Mouse (Mus musculus) ES-Bruce4 (cell line): ENCODE results near the gene Elavl4. TPM values are rescaled to one million over a fixed set of nuclear protein-coding genes. Genes with fewer than 3 reads are reported as not detected.

Experiments
- H3K27ac ChIP-seq: 2 replicates; pipeline ENCODE4 v1.5.1; 2012; ENCODE audit warnings: low read length, inconsistent platforms; ENCODE audit not compliant: insufficient read depth
- H3K27me3 ChIP-seq: 2 replicates; pipeline ENCODE4 v1.6.1; 2012; ENCODE audit warnings: mild to moderate bottlenecking, low read length, inconsistent platforms; ENCODE audit not compliant: control insufficient read depth, poor library complexity, insufficient read depth, severe bottlenecking
- H3K36me3 ChIP-seq: 2 replicates; pipeline ENCODE4 v1.6.1; 2012; ENCODE audit warnings: inconsistent platforms, mild to moderate bottlenecking, low read length, moderate library complexity; ENCODE audit not compliant: control insufficient read depth, poor library complexity, insufficient read depth, severe bottlenecking
- H3K4me1 ChIP-seq: one replicate; pipeline ENCODE4 v1.8.1; 2011; ENCODE audit warnings: low read length; ENCODE audit not compliant: control insufficient read depth, insufficient read depth
- H3K4me3 ChIP-seq: 2 replicates; pipeline ENCODE4 v1.5.1; 2011; ENCODE audit warnings: low read depth, mild to moderate bottlenecking, low read length
- H3K9ac ChIP-seq: 2 replicates; pipeline ENCODE4 v1.6.1; 2012; ENCODE audit warnings: low read depth, mild to moderate bottlenecking, inconsistent platforms; ENCODE audit not compliant: poor library complexity, severe bottlenecking
- H3K9me3 ChIP-seq: replicated peaks from 2 replicates; pipeline ENCODE4 v1.6.1; 2012; ENCODE audit warnings: mild to moderate bottlenecking, low read length, inconsistent platforms; ENCODE audit not compliant: control insufficient read depth, poor library complexity, insufficient read depth, severe bottlenecking
- CTCF ChIP-seq: IDR thresholded peaks from one replicate; pipeline ENCODE4 v1.8.1; 2011; ENCODE audit warnings: low read depth, low read length
- EP300 ChIP-seq: IDR thresholded peaks from 2 replicates; pipeline ENCODE4 v1.6.1; 2011; ENCODE audit warnings: low read depth, low read length; ENCODE audit not compliant: insufficient read depth
- POLR2A ChIP-seq: IDR thresholded peaks from one replicate; pipeline ENCODE4 v1.8.1; 2011; ENCODE audit warnings: low read length; ENCODE audit not compliant: insufficient read depth
- polyA plus RNA-seq: library from polyadenylated mRNA; stranded (reverse); fragments of >200 nt; gene quantifications from 2 replicates; pipeline ENCODE4 v1.2.4, GENCODE M21; 2011; ENCODE audit warnings: low read depth; ENCODE audit not compliant: missing spikeins, insufficient read depth, insufficient read length

Elavl4 gene
- polyA plus RNA-seq, 1 experiment = 3.8 TPM

GRCm38 (mm10) chr4:110177263-110177662 lies 174.4 kb downstream of the Elavl4 start:
- H3K9ac ChIP-seq = no peak overlapping the region
- H3K27ac ChIP-seq = no peak overlapping the region
- H3K36me3 ChIP-seq = no peaks in the 10 kb centered on the region
- no peaks in the 10 kb centered on the region for H3K27me3 ChIP-seq
- H3K4me3 ChIP-seq = no peak overlapping the region
- TF ChIP-seq POLR2A = no peak
- no peak for TF ChIP-seq EP300
- TF ChIP-seq CTCF = no peak
- H3K9me3 ChIP-seq = no peaks in the 10 kb centered on the region
- no peaks in the 10 kb centered on the region for H3K4me1 ChIP-seq

GRCm38 (mm10) chr4:110172028-110172427 lies 179.7 kb downstream of the Elavl4 start:
- Histone ChIP-seq H3K27me3 (no peaks in the 10 kb centered on the region), H3K36me3 (no peaks in the 10 kb centered on the region), H3K27ac (no peak overlapping the region), H3K9ac (no peak overlapping the region), H3K4me1 (no peaks in the 10 kb centered on the region), H3K9me3 (no peaks in the 10 kb centered on the region), H3K4me3 (no peak overlapping the region)
- TF ChIP-seq EP300 (no peak), POLR2A (no peak), CTCF (no peak)

- Histone ChIP-seq H3K4me1 (no peaks in the 10 kb centered on the region), H3K27ac (no peak overlapping the region), H3K9ac (no peak overlapping the region), H3K4me3 (no peak overlapping the region), H3K36me3 (no peaks in the 10 kb centered on the region), H3K27me3 (no peaks in the 10 kb centered on the region), H3K9me3 (no peaks in the 10 kb centered on the region)
- no peak for TF ChIP-seq POLR2A
- no peak for TF ChIP-seq CTCF
- no peak for TF ChIP-seq EP300
Observed at GRCm38 (mm10) chr4:110165217-110165616, 186.5 kb downstream of the Elavl4 start.

GRCm38 (mm10) chr4:110161600-110161999 lies 190.1 kb downstream of the Elavl4 start:
- Histone ChIP-seq H3K27ac (no peak overlapping the region), H3K36me3 (no peaks in the 10 kb centered on the region), H3K27me3 (no peaks in the 10 kb centered on the region), H3K4me1 (no peaks in the 10 kb centered on the region), H3K9me3 (no peaks in the 10 kb centered on the region), H3K4me3 (no peak overlapping the region), H3K9ac (no peak overlapping the region)
- TF ChIP-seq POLR2A (no peak), CTCF (no peak)

- Histone ChIP-seq H3K4me3 (no peak overlapping the region), H3K36me3 (no peaks in the 10 kb centered on the region), H3K4me1 (no peaks in the 10 kb centered on the region), H3K27ac (no peak overlapping the region), H3K9me3 (no peaks in the 10 kb centered on the region), H3K27me3 (no peaks in the 10 kb centered on the region), H3K9ac (no peak overlapping the region)
- TF ChIP-seq POLR2A = no peak
- no peak for TF ChIP-seq EP300
Observed at GRCm38 (mm10) chr4:110157515-110158159, 194.1 kb downstream of the Elavl4 start.

- Histone ChIP-seq H3K36me3 (no peaks in the 10 kb centered on the region), H3K27me3 (no peaks in the 10 kb centered on the region), H3K4me3 (no peak overlapping the region), H3K27ac (no peak overlapping the region), H3K9me3 (no peaks in the 10 kb centered on the region), H3K9ac (no peak overlapping the region), H3K4me1 (no peaks in the 10 kb centered on the region)
- no peak for TF ChIP-seq CTCF
- TF ChIP-seq POLR2A = no peak
- TF ChIP-seq EP300 = no peak
Observed at GRCm38 (mm10) chr4:110155954-110156353, 195.8 kb downstream of the Elavl4 start.

Other genes starting within 250 kb of the Elavl4 start
- not detected in 2 replicates for gene Agbl4, start 45.8 kb upstream of the Elavl4 start, polyA plus RNA-seq